Mouse (Mus musculus) embryonic facial prominence, embryonic 14.5 days (tissue): ENCODE results near the gene Khdc4. TPM values are rescaled to one million over a fixed set of nuclear protein-coding genes. Genes with fewer than 3 reads are reported as not detected.

ENCODE experiments used
- ATAC-seq: fragments of 200-750 bp; cut with Nextera tagmentation; 2 replicates; pipeline ENCODE4 v1.8.0; 2017; ENCODE audit warnings: low read depth, moderate number of reproducible peaks, moderate TSS enrichment
- DNase-seq: peaks from one replicate; pipeline ENCODE4 v3.0.0-alpha.2; 2015; ENCODE audit warnings: low spot score
- H3K27ac ChIP-seq: fragments of 300-500 bp; sonication (generic); replicated peaks from 2 replicates; pipeline ENCODE4 v1.5.1; 2014; ENCODE audit warnings: low read depth, mild to moderate bottlenecking, low read length, moderate library complexity
- H3K27me3 ChIP-seq: fragments of 300-500 bp; sonication (generic); replicated peaks from 2 replicates; pipeline ENCODE4 v1.6.1; 2014; ENCODE audit warnings: low read length; ENCODE audit not compliant: control insufficient read depth, insufficient read depth
- H3K36me3 ChIP-seq: fragments of 300-500 bp; sonication (generic); 2 replicates; pipeline ENCODE4 v1.6.1; 2014; ENCODE audit warnings: low read length, mixed read lengths; ENCODE audit not compliant: control insufficient read depth, insufficient read depth
- H3K4me1 ChIP-seq: fragments of 300-500 bp; sonication (generic); 2 replicates; pipeline ENCODE4 v1.6.1; 2014; ENCODE audit warnings: antibody characterized with exemption, low read length; ENCODE audit not compliant: control insufficient read depth, insufficient read depth
- H3K4me2 ChIP-seq: fragments of 300-500 bp; sonication (generic); 2 replicates; pipeline ENCODE4 v1.6.1; 2014; ENCODE audit warnings: low read depth, mild to moderate bottlenecking, low read length, moderate library complexity, mixed read lengths
- H3K4me3 ChIP-seq: fragments of 300-500 bp; sonication (generic); 2 replicates; pipeline ENCODE4 v1.5.1; 2014; ENCODE audit warnings: low read depth, mild to moderate bottlenecking, low read length
- H3K9ac ChIP-seq: fragments of 300-500 bp; sonication (generic); 2 replicates; pipeline ENCODE4 v1.6.1; 2014; ENCODE audit warnings: low read depth, mild to moderate bottlenecking, low read length, moderate library complexity, mixed read lengths
- H3K9me3 ChIP-seq: fragments of 300-500 bp; sonication (generic); 2 replicates; pipeline ENCODE4 v1.6.1; 2016; ENCODE audit warnings: low read length; ENCODE audit not compliant: control insufficient read depth
- WGBS: fragments of 180-500 bp; shearing (Covaris S2); extraction: QIAGEN DNeasy Blood & Tissue Kit; methylation state at CpG from one replicate; pipeline ENCODE4 v1.1.7; 2014; 5-methylcytosine and 5-hydroxymethylcytosine counted together
- polyA plus RNA-seq: library from polyadenylated mRNA; unstranded; fragments of >200 nt; fragmentation: Nextera tagmentation; extraction: Ambion mirVana; gene quantifications from 2 replicates; pipeline ENCODE4 v1.2.1, GENCODE M21; 2014

Khdc4 gene
- polyA plus RNA-seq, 1 experiment from 2014 or later, result 66.4 TPM

DNA sequence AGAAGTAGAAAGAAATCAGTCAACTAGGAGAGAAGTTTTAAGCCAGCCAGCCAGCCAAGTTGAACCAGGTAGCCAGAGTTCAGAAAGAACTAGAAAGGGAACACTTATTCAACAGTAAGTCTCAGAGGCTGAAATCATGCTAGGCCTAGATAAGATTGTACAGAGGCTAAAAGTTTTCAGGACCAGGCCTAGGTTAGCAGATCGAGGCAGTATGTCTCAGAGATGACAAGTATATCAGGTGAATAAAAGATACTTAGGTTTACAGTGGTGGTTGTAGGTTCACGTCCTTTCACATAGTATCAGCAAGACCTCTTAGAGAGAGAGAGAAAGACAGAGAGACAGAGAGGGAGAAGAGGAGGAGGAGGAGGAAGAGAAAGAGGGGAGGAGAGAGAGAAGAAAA lies 1.8 kb upstream of the Khdc4 start:
- WGBS, result 93% methylated on average over 2 of the region's 2 CpGs
- Histone ChIP-seq H3K9me3 (no peaks in the 10 kb centered on the region), H3K27ac (no peak overlapping the region), H3K4me1 (peaks cover 8% of the 10 kb centered on the region; the same call in 1 of the 2 replicates), H3K4me2 (no peak overlapping the region), H3K27me3 (no peaks in the 10 kb centered on the region), H3K9ac (no peak overlapping the region), H3K36me3 (peaks cover 15% of the 10 kb centered on the region), H3K4me3 (no peak overlapping the region)
- DNase-seq (no peak), ATAC-seq (no peak)

DNA sequence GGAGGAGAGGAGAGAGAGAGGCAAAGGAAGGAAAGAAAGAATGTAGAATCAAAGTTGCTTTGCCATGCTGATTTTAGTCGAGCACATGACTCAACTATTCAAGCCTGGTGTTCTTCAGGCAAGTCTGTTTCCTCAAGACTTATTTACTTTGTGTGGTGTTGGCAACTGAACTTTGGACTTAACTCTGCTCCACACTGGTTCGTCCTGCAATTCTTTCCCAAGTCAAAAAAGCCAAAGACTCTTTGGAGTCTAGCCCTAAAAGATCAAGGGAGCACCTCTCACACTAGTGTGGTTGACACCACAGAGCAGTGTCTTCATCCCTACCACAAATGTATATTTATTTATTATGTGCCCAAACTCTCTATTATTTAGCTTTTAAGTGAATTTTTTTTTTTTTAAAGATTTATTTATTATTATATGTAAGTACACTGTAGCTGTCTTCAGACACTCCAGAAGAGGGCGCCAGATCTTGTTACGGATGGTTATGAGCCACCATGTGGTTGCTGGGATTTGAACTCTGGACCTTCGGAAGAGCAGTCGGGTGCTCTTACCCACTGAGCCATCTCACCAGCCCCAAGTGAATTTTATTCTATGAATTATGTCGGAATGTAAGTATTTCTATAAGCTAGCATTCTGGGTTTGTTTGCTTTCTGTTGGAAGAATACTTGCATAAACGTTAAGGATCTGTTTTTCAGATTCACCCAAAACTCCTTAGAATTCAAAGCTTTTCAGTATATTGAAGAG lies 1.2 kb upstream of the Khdc4 start:
- H3K4me3 ChIP-seq, result peak overlapping the region; percentile 89
- H3K9me3 ChIP-seq, result no peaks in the 10 kb centered on the region
- no peaks in the 10 kb centered on the region for H3K27me3 ChIP-seq
- ATAC-seq (no peak), DNase-seq (no peak)
- peaks cover 8% of the 10 kb centered on the region; the same call in 1 of the 2 replicates for H3K4me1 ChIP-seq
- H3K9ac ChIP-seq, result peak overlapping the region; percentile 60
- H3K36me3 ChIP-seq, result peaks cover 21% of the 10 kb centered on the region
- 61% methylated on average over 8 of the region's 8 CpGs for WGBS
- peak overlapping the region; percentile 98 for H3K27ac ChIP-seq
- H3K4me2 ChIP-seq, result peak overlapping the region; percentile 67

DNA sequence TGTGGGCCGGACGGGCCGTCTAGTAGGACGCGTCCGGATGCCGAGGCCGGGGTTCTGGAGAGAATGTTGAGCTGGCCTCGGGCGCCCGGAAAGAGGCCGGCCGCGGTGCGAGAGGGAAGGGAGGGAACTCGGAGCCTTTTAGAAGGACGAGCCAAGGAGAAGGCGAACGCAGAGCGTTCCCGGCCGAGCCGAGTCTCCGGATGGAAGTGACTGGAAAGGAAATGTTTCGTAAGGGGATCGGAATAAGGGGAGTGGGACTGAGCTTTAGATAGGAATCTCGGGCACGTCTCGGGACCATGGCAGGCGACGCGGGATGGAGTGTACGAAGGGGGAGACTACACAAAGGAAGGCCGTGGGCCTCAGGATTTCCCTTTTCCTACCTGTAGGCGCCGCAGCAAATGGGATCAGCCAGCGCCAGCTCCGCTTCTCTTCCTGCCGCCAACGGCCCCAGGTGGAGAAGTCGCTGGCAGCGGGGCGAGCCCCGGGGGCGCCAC lies 402 bp downstream of the Khdc4 start:
- WGBS, result under 1% methylated on average over 37 of the region's 45 CpGs
- Histone ChIP-seq H3K9me3 (no peaks in the 10 kb centered on the region), H3K27me3 (no peaks in the 10 kb centered on the region), H3K9ac (peak overlapping the region; percentile 96), H3K27ac (peak overlapping the region; percentile 98), H3K36me3 (peaks cover 37% of the 10 kb centered on the region), H3K4me1 (peaks cover 8% of the 10 kb centered on the region; the same call in 1 of the 2 replicates), H3K4me3 (peak overlapping the region; percentile 89), H3K4me2 (peak overlapping the region; percentile 95)
- DNase-seq (peak; percentile 83), ATAC-seq (peak; percentile 64)

DNA sequence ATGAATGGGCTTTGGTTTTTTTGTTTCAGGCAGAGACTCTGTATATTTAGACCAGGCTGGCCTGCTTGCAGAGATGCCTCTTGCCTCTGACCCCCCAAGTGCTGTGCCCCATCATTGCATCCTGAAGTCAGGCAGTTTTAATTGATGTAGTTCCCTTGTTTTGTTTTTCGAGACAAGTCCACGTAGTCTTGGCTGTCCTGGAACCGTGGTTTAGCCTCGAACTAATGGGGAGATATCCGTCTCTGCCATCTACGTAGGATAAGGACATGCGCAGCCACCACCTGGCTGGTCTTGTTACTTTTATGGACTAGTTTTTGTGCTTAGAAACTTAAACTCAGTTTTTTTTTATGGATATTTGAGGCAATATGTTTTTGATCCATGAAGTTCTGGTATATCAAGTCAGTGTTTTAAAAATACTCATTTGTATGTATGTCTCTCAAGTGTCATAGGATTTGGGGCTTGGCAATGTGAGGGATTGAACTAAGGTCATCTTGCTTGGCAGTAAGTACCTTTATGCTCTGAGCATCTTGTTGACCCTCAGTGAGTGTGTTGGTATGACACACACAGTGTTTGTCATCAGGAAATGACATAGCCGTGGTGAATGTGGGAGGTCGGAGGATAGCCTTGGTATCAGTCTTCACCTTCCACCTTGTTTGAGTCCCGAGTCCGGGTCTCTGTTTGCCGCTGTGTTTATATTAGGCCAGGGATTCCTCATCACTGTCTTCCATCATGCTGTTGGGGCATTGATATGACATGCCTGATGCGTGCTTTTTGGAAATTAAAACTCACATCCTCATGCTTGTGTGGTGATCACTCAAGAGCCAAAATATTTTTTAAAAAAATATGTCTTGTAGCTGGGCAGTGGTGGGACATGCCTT lies 1.4 kb downstream of the Khdc4 start:
- peak overlapping the region; percentile 96 for H3K9ac ChIP-seq
- peak overlapping the region; percentile 95 for H3K4me2 ChIP-seq
- H3K4me1 ChIP-seq, result peaks cover 8% of the 10 kb centered on the region; the same call in 1 of the 2 replicates
- H3K27ac ChIP-seq, result peak overlapping the region; percentile 98
- H3K36me3 ChIP-seq, result peaks cover 47% of the 10 kb centered on the region
- DNase-seq (no peak), ATAC-seq (no peak)
- H3K4me3 ChIP-seq, result peak overlapping the region; percentile 89
- H3K9me3 ChIP-seq, result no peaks in the 10 kb centered on the region
- H3K27me3 ChIP-seq, result no peaks in the 10 kb centered on the region
- WGBS, result 44% methylated on average over 13 of the region's 13 CpGs

DNA sequence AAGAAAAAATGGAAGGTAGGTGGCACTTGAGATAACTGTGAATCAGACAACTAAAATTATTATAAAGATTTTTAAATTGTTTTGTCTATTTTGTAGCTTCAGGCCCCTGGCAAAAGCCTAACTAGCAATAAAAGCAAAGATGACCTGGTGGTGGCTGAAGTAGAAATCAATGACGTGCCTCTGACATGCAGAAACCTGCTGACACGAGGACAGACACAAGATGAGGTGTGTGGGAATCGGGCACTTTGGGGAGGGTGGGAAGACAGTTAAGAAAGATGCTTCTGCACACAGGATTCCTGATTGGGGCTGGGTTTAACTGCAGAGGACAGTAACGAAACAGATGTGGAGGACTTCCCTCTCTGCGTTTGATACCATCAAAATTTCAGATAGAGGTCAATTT lies 3.5 kb downstream of the Khdc4 start:
- 90% methylated on average over 5 of the region's 5 CpGs for WGBS
- no peaks in the 10 kb centered on the region for H3K27me3 ChIP-seq
- no peak overlapping the region for H3K4me3 ChIP-seq
- peaks cover 8% of the 10 kb centered on the region; the same call in 1 of the 2 replicates for H3K4me1 ChIP-seq
- no peak overlapping the region for H3K27ac ChIP-seq
- no peak overlapping the region for H3K9ac ChIP-seq
- H3K4me2 ChIP-seq, result no peak overlapping the region
- peaks cover 64% of the 10 kb centered on the region for H3K36me3 ChIP-seq
- DNase-seq, result no peak
- ATAC-seq, result no peak
- H3K9me3 ChIP-seq, result no peaks in the 10 kb centered on the region

DNA sequence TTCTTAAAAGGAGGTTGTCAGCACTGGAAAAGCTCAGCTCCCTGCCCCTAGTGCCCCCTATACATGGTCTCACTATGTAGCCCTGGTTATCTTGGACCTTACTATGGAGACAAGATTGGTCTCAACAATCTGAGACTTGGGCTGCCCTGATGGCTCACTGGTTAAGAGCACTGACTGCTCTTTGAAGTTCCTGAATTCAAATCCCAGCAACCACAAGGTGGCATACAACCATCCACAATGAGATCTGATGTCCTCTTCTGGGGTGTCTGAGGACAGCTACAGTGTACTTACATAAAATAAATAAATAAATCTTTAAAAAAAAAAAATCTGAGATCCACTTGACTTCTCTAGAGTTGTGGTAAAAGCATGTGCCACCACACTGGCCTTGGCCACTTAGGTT lies 9.9 kb downstream of the Khdc4 start:
- ATAC-seq (no peak), DNase-seq (no peak)
- H3K4me3 ChIP-seq, result no peak overlapping the region
- H3K4me1 ChIP-seq, result no peaks in the 10 kb centered on the region
- no peaks in the 10 kb centered on the region for H3K9me3 ChIP-seq
- no peak overlapping the region for H3K27ac ChIP-seq
- no peak overlapping the region for H3K9ac ChIP-seq
- H3K4me2 ChIP-seq, result no peak overlapping the region
- H3K36me3 ChIP-seq, result peaks cover 96% of the 10 kb centered on the region
- no peaks in the 10 kb centered on the region for H3K27me3 ChIP-seq

DNA sequence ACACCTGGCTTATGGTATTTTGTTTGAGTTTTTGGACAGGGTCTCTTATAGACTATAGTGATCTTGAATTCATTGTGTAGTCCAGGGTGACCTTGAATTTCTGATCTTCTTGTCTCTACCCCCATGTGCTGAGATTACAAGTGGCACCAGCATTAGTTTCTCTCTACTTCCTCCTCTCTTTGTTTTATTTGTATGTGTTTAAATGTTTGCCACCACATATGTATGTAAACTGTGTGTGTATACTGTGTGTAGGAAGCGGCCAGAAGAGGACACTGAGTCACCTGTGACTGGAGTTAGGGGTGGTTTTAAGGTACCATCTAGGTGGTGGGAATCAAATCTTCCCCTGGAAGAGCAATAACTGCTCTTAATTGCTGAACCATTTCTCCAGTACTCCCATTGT lies 12.4 kb downstream of the Khdc4 start:
- Histone ChIP-seq H3K9me3 (no peaks in the 10 kb centered on the region), H3K27ac (no peak overlapping the region), H3K4me3 (no peak overlapping the region), H3K4me1 (no peaks in the 10 kb centered on the region), H3K36me3 (peaks cover 97% of the 10 kb centered on the region), H3K9ac (no peak overlapping the region), H3K27me3 (no peaks in the 10 kb centered on the region), H3K4me2 (no peak overlapping the region)
- no peak for ATAC-seq
- WGBS, result 96% methylated on average over 1 of the region's 1 CpGs
- no peak for DNase-seq

DNA sequence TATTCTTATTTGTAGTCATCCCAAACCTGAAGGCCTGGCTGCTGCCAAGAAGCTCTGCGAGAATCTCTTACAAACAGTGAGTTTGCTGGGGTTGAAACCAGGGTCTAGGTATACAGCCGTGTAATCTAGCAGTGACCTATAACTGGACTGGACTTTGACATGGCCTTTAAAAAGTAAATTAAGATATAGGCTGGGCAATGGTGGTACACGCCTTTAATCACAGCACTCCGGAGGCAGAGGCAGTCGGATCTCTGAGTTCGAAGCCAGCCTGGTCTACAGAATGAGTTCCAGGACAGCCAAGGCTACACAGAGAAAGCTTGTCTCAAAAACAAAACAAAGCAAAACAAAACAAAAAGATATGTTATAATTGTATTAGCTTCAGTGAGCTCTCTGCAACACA lies 13.2 kb downstream of the Khdc4 start:
- H3K27me3 ChIP-seq, result no peaks in the 10 kb centered on the region
- H3K36me3 ChIP-seq, result peaks cover 98% of the 10 kb centered on the region
- ATAC-seq (no peak), DNase-seq (no peak)
- no peak overlapping the region for H3K9ac ChIP-seq
- no peak overlapping the region for H3K4me3 ChIP-seq
- H3K4me1 ChIP-seq, result no peaks in the 10 kb centered on the region
- H3K4me2 ChIP-seq, result no peak overlapping the region
- WGBS, result 95% methylated on average over 6 of the region's 6 CpGs
- no peak overlapping the region for H3K27ac ChIP-seq
- H3K9me3 ChIP-seq, result no peaks in the 10 kb centered on the region
